Mouse (Mus musculus): ENCODE data around the gene Rbpms2. TPM values are rescaled to one million over a fixed set of nuclear protein-coding genes. Genes with fewer than 3 reads are reported as not detected.
A peak's percentile ranks its signal among the peaks of the same experiment; 100 is the strongest.
"Not testable (repeated sequence)": the region's sequence is repeated elsewhere in the genome, so short reads cannot be mapped to it uniquely, and the experiment has no call there.

Rbpms2 gene
- polyA plus RNA-seq, 1 experiment from 2014 or later, result 20.4 TPM

GRCm38 (mm10) chr9:65645984-65646383, 16.5 kb downstream of the Rbpms2 start:
- H3K27me3 ChIP-seq (ENCODE audit: control insufficient read depth, insufficient read depth, low read length), result no peaks in the 10 kb centered on the region
- no peak overlapping the region for H3K27ac ChIP-seq (ENCODE audit: low read length)
- no peaks in the 10 kb centered on the region for H3K36me3 ChIP-seq (ENCODE audit: control insufficient read depth, insufficient read depth, low read length)
- WGBS, result 45% methylated on average over 3 of the region's 3 CpGs
- H3K4me3 ChIP-seq (replicated peaks; ENCODE audit: low read length), result no peak overlapping the region
- no peaks in the 10 kb centered on the region for H3K9me3 ChIP-seq (replicated peaks; ENCODE audit: control insufficient read depth, low read length)
- H3K9ac ChIP-seq (ENCODE audit: low read length), result no peak overlapping the region
- H3K4me2 ChIP-seq (ENCODE audit: low read depth, low read length), result no peak overlapping the region
- H3K4me1 ChIP-seq (ENCODE audit: control insufficient read depth, insufficient read depth, low read length), result peaks cover 15% of the 10 kb centered on the region
- ATAC-seq (ENCODE audit: insufficient read depth, low FRiP score), result peak; percentile 60; the same call in 1 of the 2 replicates

- no peaks in the 10 kb centered on the region for H3K9me3 ChIP-seq (replicated peaks; ENCODE audit: control insufficient read depth, low read length)
Observed at GRCm38 (mm10) chr9:65646782-65647181, 17.3 kb downstream of the Rbpms2 start.

GRCm38 (mm10) chr9:65648730-65649129, 19.3 kb downstream of the Rbpms2 start:
- peaks cover 12% of the 10 kb centered on the region for H3K4me1 ChIP-seq (ENCODE audit: control insufficient read depth, insufficient read depth, low read length)
- no peaks in the 10 kb centered on the region for H3K9me3 ChIP-seq (replicated peaks; ENCODE audit: control insufficient read depth, low read length)
- no peak overlapping the region for H3K4me3 ChIP-seq (replicated peaks; ENCODE audit: low read length)
- H3K27me3 ChIP-seq (ENCODE audit: control insufficient read depth, insufficient read depth, low read length), result no peaks in the 10 kb centered on the region
- H3K4me2 ChIP-seq (ENCODE audit: low read depth, low read length), result no peak overlapping the region
- no peak for ATAC-seq (ENCODE audit: insufficient read depth, low FRiP score)
- H3K36me3 ChIP-seq (ENCODE audit: control insufficient read depth, insufficient read depth, low read length), result no peaks in the 10 kb centered on the region
- no peak overlapping the region for H3K9ac ChIP-seq (ENCODE audit: low read length)
- no peak overlapping the region for H3K27ac ChIP-seq (ENCODE audit: low read length)
- 87% methylated on average over 13 of the region's 13 CpGs for WGBS

More at GRCm38 (mm10) chr9:65646782-65647181, 17.3 kb downstream of the Rbpms2 start:
- no peak overlapping the region for H3K9ac ChIP-seq (ENCODE audit: low read length)
- no peaks in the 10 kb centered on the region for H3K36me3 ChIP-seq (ENCODE audit: control insufficient read depth, insufficient read depth, low read length)
- no peaks in the 10 kb centered on the region for H3K27me3 ChIP-seq (ENCODE audit: control insufficient read depth, insufficient read depth, low read length)
- H3K4me3 ChIP-seq (replicated peaks; ENCODE audit: low read length), result no peak overlapping the region
- H3K4me1 ChIP-seq (ENCODE audit: control insufficient read depth, insufficient read depth, low read length), result peaks cover 12% of the 10 kb centered on the region
- H3K4me2 ChIP-seq (ENCODE audit: low read depth, low read length), result no peak overlapping the region
- H3K27ac ChIP-seq (ENCODE audit: low read length), result no peak overlapping the region
- ATAC-seq (ENCODE audit: insufficient read depth, low FRiP score), result no peak
- WGBS, result 81% methylated on average over 2 of the region's 2 CpGs

- no peaks in the 10 kb centered on the region for H3K27me3 ChIP-seq (ENCODE audit: control insufficient read depth, insufficient read depth, low read length)
- H3K4me1 ChIP-seq (ENCODE audit: control insufficient read depth, insufficient read depth, low read length), result peaks cover 12% of the 10 kb centered on the region
- 10% methylated on average over 1 of the region's 1 CpGs for WGBS
- H3K4me3 ChIP-seq (replicated peaks; ENCODE audit: low read length), result no peak overlapping the region
- no peak for ATAC-seq (ENCODE audit: insufficient read depth, low FRiP score)
- H3K27ac ChIP-seq (ENCODE audit: low read length), result no peak overlapping the region
- H3K4me2 ChIP-seq (ENCODE audit: low read depth, low read length), result no peak overlapping the region
- H3K36me3 ChIP-seq (ENCODE audit: control insufficient read depth, insufficient read depth, low read length), result no peaks in the 10 kb centered on the region
- H3K9me3 ChIP-seq (replicated peaks; ENCODE audit: control insufficient read depth, low read length), result no peaks in the 10 kb centered on the region
- no peak overlapping the region for H3K9ac ChIP-seq (ENCODE audit: low read length)
Observed at GRCm38 (mm10) chr9:65649997-65650396, 20.5 kb downstream of the Rbpms2 start.

GRCm38 (mm10) chr9:65651957-65652356, 22.5 kb downstream of the Rbpms2 start:
- H3K4me3 ChIP-seq (replicated peaks; ENCODE audit: low read length); H3K27me3 ChIP-seq (ENCODE audit: control insufficient read depth, insufficient read depth, low read length); H3K36me3 ChIP-seq (ENCODE audit: control insufficient read depth, insufficient read depth, low read length); H3K4me2 ChIP-seq (ENCODE audit: low read depth, low read length); H3K9ac ChIP-seq (ENCODE audit: low read length); ATAC-seq (ENCODE audit: insufficient read depth, low FRiP score); H3K9me3 ChIP-seq (replicated peaks; ENCODE audit: control insufficient read depth, low read length); H3K4me1 ChIP-seq (ENCODE audit: control insufficient read depth, insufficient read depth, low read length); H3K27ac ChIP-seq (ENCODE audit: low read length): not testable (repeated sequence)
- 85% methylated on average over 1 of the region's 1 CpGs for WGBS

- H3K9ac ChIP-seq (ENCODE audit: low read length), result no peak overlapping the region
- WGBS, result 90% methylated on average over 4 of the region's 4 CpGs
- H3K27ac ChIP-seq (ENCODE audit: low read length), result no peak overlapping the region
- H3K4me3 ChIP-seq (replicated peaks; ENCODE audit: low read length), result no peak overlapping the region
- peaks cover 6% of the 10 kb centered on the region for H3K4me1 ChIP-seq (ENCODE audit: control insufficient read depth, insufficient read depth, low read length)
- H3K9me3 ChIP-seq (replicated peaks; ENCODE audit: control insufficient read depth, low read length), result no peaks in the 10 kb centered on the region
- no peaks in the 10 kb centered on the region for H3K27me3 ChIP-seq (ENCODE audit: control insufficient read depth, insufficient read depth, low read length)
- ATAC-seq (ENCODE audit: insufficient read depth, low FRiP score), result no peak
- H3K4me2 ChIP-seq (ENCODE audit: low read depth, low read length), result no peak overlapping the region
- no peaks in the 10 kb centered on the region for H3K36me3 ChIP-seq (ENCODE audit: control insufficient read depth, insufficient read depth, low read length)
Observed at GRCm38 (mm10) chr9:65653741-65654140, 24.3 kb downstream of the Rbpms2 start.

- Histone ChIP-seq H3K4me1 (ENCODE audit: control insufficient read depth, insufficient read depth, low read length) (peaks cover 4% of the 10 kb centered on the region), H3K27ac (ENCODE audit: low read length) (no peak overlapping the region), H3K36me3 (ENCODE audit: control insufficient read depth, insufficient read depth, low read length) (no peaks in the 10 kb centered on the region), H3K9ac (ENCODE audit: low read length) (no peak overlapping the region), H3K9me3 (replicated peaks; ENCODE audit: control insufficient read depth, low read length) (no peaks in the 10 kb centered on the region), H3K27me3 (ENCODE audit: control insufficient read depth, insufficient read depth, low read length) (no peaks in the 10 kb centered on the region), H3K4me2 (ENCODE audit: low read depth, low read length) (no peak overlapping the region), H3K4me3 (replicated peaks; ENCODE audit: low read length) (no peak overlapping the region)
- ATAC-seq (ENCODE audit: insufficient read depth, low FRiP score), result no peak
- WGBS, result 76% methylated on average over 3 of the region's 3 CpGs
Observed at GRCm38 (mm10) chr9:65654700-65655237, 25.3 kb downstream of the Rbpms2 start.

- no peak overlapping the region for H3K4me3 ChIP-seq (replicated peaks; ENCODE audit: low read length)
- no peak overlapping the region for H3K9ac ChIP-seq (ENCODE audit: low read length)
- no peak overlapping the region for H3K4me2 ChIP-seq (ENCODE audit: low read depth, low read length)
- no peaks in the 10 kb centered on the region; the same call in 1 of the 2 replicates for H3K4me1 ChIP-seq (ENCODE audit: control insufficient read depth, insufficient read depth, low read length)
- no peak overlapping the region for H3K27ac ChIP-seq (ENCODE audit: low read length)
- ATAC-seq (ENCODE audit: insufficient read depth, low FRiP score), result no peak
- no peaks in the 10 kb centered on the region for H3K9me3 ChIP-seq (replicated peaks; ENCODE audit: control insufficient read depth, low read length)
- WGBS, result 72% methylated on average over 8 of the region's 8 CpGs
- no peaks in the 10 kb centered on the region for H3K36me3 ChIP-seq (ENCODE audit: control insufficient read depth, insufficient read depth, low read length)
- H3K27me3 ChIP-seq (ENCODE audit: control insufficient read depth, insufficient read depth, low read length), result no peaks in the 10 kb centered on the region
Observed at GRCm38 (mm10) chr9:65655540-65655939, 26.1 kb downstream of the Rbpms2 start.

GRCm38 (mm10) chr9:65657218-65657617, 27.8 kb downstream of the Rbpms2 start:
- no peak for ATAC-seq (ENCODE audit: insufficient read depth, low FRiP score)
- Histone ChIP-seq H3K4me2 (ENCODE audit: low read depth, low read length) (no peak overlapping the region), H3K4me1 (ENCODE audit: control insufficient read depth, insufficient read depth, low read length) (no peaks in the 10 kb centered on the region; the same call in 1 of the 2 replicates), H3K27ac (ENCODE audit: low read length) (no peak overlapping the region), H3K36me3 (ENCODE audit: control insufficient read depth, insufficient read depth, low read length) (no peaks in the 10 kb centered on the region), H3K9me3 (replicated peaks; ENCODE audit: control insufficient read depth, low read length) (no peaks in the 10 kb centered on the region), H3K4me3 (replicated peaks; ENCODE audit: low read length) (no peak overlapping the region), H3K9ac (ENCODE audit: low read length) (no peak overlapping the region), H3K27me3 (ENCODE audit: control insufficient read depth, insufficient read depth, low read length) (no peaks in the 10 kb centered on the region)
- WGBS, result 88% methylated on average over 3 of the region's 3 CpGs

Data from stomach, embryonic 16.5 days (tissue).